9 mouse cellular contexts compared by ENCODE assay signal in genomic region chr13:13349288-13349687, GRCm38 (mm10). TPM values are rescaled to one million over a fixed set of nuclear protein-coding genes. Genes with fewer than 3 reads are reported as not detected.
A peak's percentile ranks its signal among the peaks of the same experiment; 100 is the strongest.
DNase-seq lines count a peak whose midpoint lies in the region; ATAC-seq and TF ChIP-seq lines count a peak whose summit lies in the region.
"Had no signal": no experiment of that assay in that cellular context is flagged by ENCODE, and none has a peak within 500 bp of the region (broad histone marks: within the 10 kb centered on the region; RNA-seq: fewer than 3 reads in every experiment).

No protein-coding gene starts in this region.

- TF ChIP-seq EP300 in lung, postnatal 0 days (IDR thresholded peaks at IDR 0.05): no peak

- no peak overlapping the region for H3K9ac ChIP-seq in lung, postnatal 0 days (replicated peaks; ENCODE audit: low read depth)
- no peak overlapping the region for H3K9ac ChIP-seq in hindbrain, embryonic 13.5 days
- H3K9ac ChIP-seq: embryonic facial prominence, embryonic 13.5 days had no signal

- 68% methylated on average over 4 of the region's 4 CpGs for whole genome bisulfite sequencing in lung, postnatal 0 days
- 67% methylated on average over 4 of the region's 4 CpGs for WGBS in hindbrain, embryonic 13.5 days

- no peak overlapping the region for H3K4me2 ChIP-seq in lung, postnatal 0 days (replicated peaks; ENCODE audit: low read depth, low read length)
- H3K4me2 ChIP-seq in hindbrain, embryonic 13.5 days: no peak overlapping the region
- H3K4me2 ChIP-seq: embryonic facial prominence, embryonic 13.5 days had no signal

- POLR2A ChIA-PET in Patski (lab: Charles Lee): interaction anchor here (0.6 kb wide), 1 partner anchor 440 kb away, joined by 3 read pairs; no protein-coding TSS in a partner anchor

- no peaks in the 10 kb centered on the region for H3K9me3 ChIP-seq in lung, postnatal 0 days (ENCODE audit: low read length)
- H3K9me3 ChIP-seq in hindbrain, embryonic 13.5 days: no peaks in the 10 kb centered on the region
- H3K9me3 ChIP-seq: embryonic facial prominence, embryonic 13.5 days had no signal

- CTCF ChIA-PET in Patski (lab: Charles Lee): interaction anchor here (1.0 kb wide), 1 partner anchor 21 kb away, joined by 3 read pairs; no protein-coding TSS in a partner anchor

- peak; percentile 59 for TF ChIP-seq CTCF in Patski (IDR thresholded peaks at IDR 0.05)
- peak; percentile 67 for TF ChIP-seq CTCF in lung, postnatal 0 days (IDR thresholded peaks at IDR 0.05)

- no peaks in the 10 kb centered on the region for H3K27me3 ChIP-seq in Patski
- no peaks in the 10 kb centered on the region for H3K27me3 ChIP-seq in lung, postnatal 0 days (replicated peaks; ENCODE audit: insufficient read depth, low read length)
- no peaks in the 10 kb centered on the region for H3K27me3 ChIP-seq in hindbrain, embryonic 13.5 days
- H3K27me3 ChIP-seq: embryonic facial prominence, embryonic 13.5 days had no signal

- ATAC-seq in Patski: peak; percentile 57
- ATAC-seq in lung, postnatal 0 days: peak; percentile 52; the same call in 1 of the 2 replicates
- no peak for ATAC-seq in hindbrain, embryonic 13.5 days (ENCODE audit: low FRiP score)

- in situ Hi-C loops in Patski (cut with MboI; ENCODE audit: low pct_unique_long_range_greater_than_20kb): loop anchor here (5.0 kb wide), 1 partner anchor 742 kb away; no protein-coding TSS in a partner anchor

- H3K36me3 ChIP-seq in lung, postnatal 0 days (ENCODE audit: insufficient read depth, low read length): no peaks in the 10 kb centered on the region
- no peaks in the 10 kb centered on the region for H3K36me3 ChIP-seq in hindbrain, embryonic 13.5 days
- H3K36me3 ChIP-seq: embryonic facial prominence, embryonic 13.5 days had no signal

- intact Hi-C loops in heart, postnatal 14 days (cut with DNase I): no loop called here

- peak; percentile 67 for DNase-seq in layer of hippocampus, adult 11-12 months (ENCODE audit: low spot score)
- DNase-seq in layer of hippocampus, adult 9-11 months: no peak
- no peak for DNase-seq in Patski (ENCODE audit: low read depth, low spot score)
- DNase-seq in cerebellum, postnatal 10 days: peak; percentile 74
- peak; percentile 70 to 80 for DNase-seq in heart, postnatal 14 days
- peak; percentile 44 for DNase-seq in lung, postnatal 0 days (ENCODE audit: low spot score)
- peak; percentile 39 to 80 for DNase-seq in spleen, postnatal 4 days (ENCODE audit: low spot score in 2 of 2)

- H3K4me1 ChIP-seq in lung, postnatal 0 days (ENCODE audit: insufficient read depth, low read depth, low read length): no peaks in the 10 kb centered on the region
- no peaks in the 10 kb centered on the region for H3K4me1 ChIP-seq in hindbrain, embryonic 13.5 days (replicated peaks)

- no peak overlapping the region for H3K27ac ChIP-seq in lung, postnatal 0 days (ENCODE audit: low read length)
- H3K27ac ChIP-seq in hindbrain, embryonic 13.5 days: no peak overlapping the region
- H3K27ac ChIP-seq: embryonic facial prominence, embryonic 13.5 days had no signal

- no peak overlapping the region for H3K4me3 ChIP-seq in lung, postnatal 0 days (ENCODE audit: low read depth, low read length)
- no peak overlapping the region for H3K4me3 ChIP-seq in hindbrain, embryonic 13.5 days
- H3K4me3 ChIP-seq: embryonic facial prominence, embryonic 13.5 days had no signal

RNA-seq across cellular contexts. Expression of gene Gpr137b, which starts 44.5 kb away (rescaled TPM):
- polyA plus RNA-seq in Patski (2021): 63.3 TPM
- 1 to 10 TPM; 7.0 to 7.2 TPM for total RNA-seq in heart, postnatal 14 days (2021)
- 19.3 and 22.4 TPM in 2 replicates for polyA plus RNA-seq in lung, postnatal 0 days (2015; fragmentation: Nextera tagmentation; extraction: Ambion mirVana)
- 27.6 and 27.9 TPM in 2 replicates for polyA plus RNA-seq in hindbrain, embryonic 13.5 days (2015; fragmentation: Nextera tagmentation; extraction: Ambion mirVana)

Comparison
In these comparisons a context has a peak if more than half of its experiments do, and no peak if none do; other contexts are left out.
1. DNase-seq: peak in layer of hippocampus, adult 11-12 months (single experiment), cerebellum, postnatal 10 days (2 of 2), heart, postnatal 14 days (2 of 2), lung, postnatal 0 days (single experiment) and spleen, postnatal 4 days (2 of 2); none in layer of hippocampus, adult 9-11 months (single experiment) and Patski (single experiment).